In the genomic region with DNA sequence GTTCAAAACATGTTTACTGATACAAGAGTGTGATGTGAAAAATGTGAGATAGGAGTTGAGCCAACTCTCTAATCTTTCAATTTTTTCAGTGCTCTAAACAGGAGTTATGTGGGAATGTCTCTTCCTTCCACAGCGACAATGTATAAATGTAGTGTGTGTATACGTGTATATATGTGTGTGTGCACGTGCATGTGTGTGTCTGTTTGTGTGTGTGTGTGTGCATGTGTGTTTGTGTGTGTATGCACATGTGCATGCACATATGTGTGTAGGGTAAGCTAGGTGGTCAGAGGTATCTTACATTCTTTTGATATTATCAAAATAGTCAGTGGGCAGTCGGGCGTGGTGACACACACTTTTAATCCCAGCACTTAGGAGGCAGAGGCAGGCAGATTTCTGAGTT, we compare ENCODE assay signal across 29 mouse cellular contexts.
"Had no signal": no experiment of that assay in that cellular context is flagged by ENCODE, and none has a peak within 500 bp of the region (broad histone marks: within the 10 kb centered on the region; RNA-seq: fewer than 3 reads in every experiment).

No protein-coding gene starts in this region.

- H3K9me3 ChIP-seq: embryonic facial prominence, embryonic 10.5 days; embryonic facial prominence, embryonic 12.5 days; embryonic facial prominence, embryonic 13.5 days; embryonic facial prominence, embryonic 15.5 days; forebrain, embryonic 10.5 days; forebrain, embryonic 12.5 days; forebrain, embryonic 13.5 days; forebrain, embryonic 15.5 days had no signal

- H3K4me1 ChIP-seq: embryonic facial prominence, embryonic 10.5 days; embryonic facial prominence, embryonic 12.5 days; embryonic facial prominence, embryonic 13.5 days; embryonic facial prominence, embryonic 15.5 days; forebrain, embryonic 10.5 days; forebrain, embryonic 12.5 days; forebrain, embryonic 13.5 days; forebrain, embryonic 15.5 days had no signal

- H3K36me3 ChIP-seq: embryonic facial prominence, embryonic 10.5 days; embryonic facial prominence, embryonic 12.5 days; embryonic facial prominence, embryonic 13.5 days; embryonic facial prominence, embryonic 15.5 days; forebrain, embryonic 10.5 days; forebrain, embryonic 12.5 days; forebrain, embryonic 15.5 days had no signal

- H3K27ac ChIP-seq: embryonic facial prominence, embryonic 10.5 days; embryonic facial prominence, embryonic 12.5 days; embryonic facial prominence, embryonic 13.5 days; embryonic facial prominence, embryonic 15.5 days; forebrain, embryonic 10.5 days; forebrain, embryonic 12.5 days; forebrain, embryonic 13.5 days; forebrain, embryonic 15.5 days; gastrocnemius, adult 2 months; heart, adult 2 months had no signal

- H3K9ac ChIP-seq: embryonic facial prominence, embryonic 12.5 days; embryonic facial prominence, embryonic 13.5 days; embryonic facial prominence, embryonic 15.5 days; forebrain, embryonic 12.5 days; forebrain, embryonic 13.5 days; forebrain, embryonic 15.5 days; forebrain, postnatal 0 days had no signal

- H3K4me2 ChIP-seq: embryonic facial prominence, embryonic 12.5 days; embryonic facial prominence, embryonic 13.5 days; embryonic facial prominence, embryonic 15.5 days; forebrain, embryonic 12.5 days; forebrain, embryonic 13.5 days; forebrain, embryonic 15.5 days had no signal

- H3K27me3 ChIP-seq: embryonic facial prominence, embryonic 12.5 days; embryonic facial prominence, embryonic 13.5 days; embryonic facial prominence, embryonic 15.5 days; forebrain, embryonic 12.5 days; forebrain, embryonic 13.5 days; forebrain, embryonic 15.5 days had no signal

- DNase-seq: cerebellum, adult 2 months; cerebellum, adult 8-10 months; cerebellum, adult 9-10 months; cerebellum, adult 9-11 months; cerebellum, postnatal 10 days; cerebellum, postnatal 14 days; cerebellum, postnatal 25 days; cerebellum, postnatal 36 days; embryo, embryonic 11 days; forebrain, postnatal 0 days; gastrocnemius, adult 2 months; gastrocnemius, postnatal 10 days; gastrocnemius, postnatal 14 days; gastrocnemius, postnatal 25 days; gastrocnemius, postnatal 36 days; heart, adult 11 months; heart, adult 18-20 months; heart, adult 2 months had no signal

- H3K4me3 ChIP-seq: embryonic facial prominence, embryonic 10.5 days; embryonic facial prominence, embryonic 12.5 days; embryonic facial prominence, embryonic 13.5 days; embryonic facial prominence, embryonic 15.5 days; erythroblast, embryonic 14.5 days; forebrain, embryonic 10.5 days; forebrain, embryonic 12.5 days; forebrain, embryonic 13.5 days; forebrain, embryonic 15.5 days; gastrocnemius, adult 2 months; heart, adult 2 months had no signal

- ATAC-seq: forebrain, embryonic 13.5 days; forebrain, embryonic 14.5 days; forebrain, embryonic 15.5 days; forebrain, embryonic 16.5 days; forebrain, postnatal 0 days had no signal
